In the genomic region with DNA sequence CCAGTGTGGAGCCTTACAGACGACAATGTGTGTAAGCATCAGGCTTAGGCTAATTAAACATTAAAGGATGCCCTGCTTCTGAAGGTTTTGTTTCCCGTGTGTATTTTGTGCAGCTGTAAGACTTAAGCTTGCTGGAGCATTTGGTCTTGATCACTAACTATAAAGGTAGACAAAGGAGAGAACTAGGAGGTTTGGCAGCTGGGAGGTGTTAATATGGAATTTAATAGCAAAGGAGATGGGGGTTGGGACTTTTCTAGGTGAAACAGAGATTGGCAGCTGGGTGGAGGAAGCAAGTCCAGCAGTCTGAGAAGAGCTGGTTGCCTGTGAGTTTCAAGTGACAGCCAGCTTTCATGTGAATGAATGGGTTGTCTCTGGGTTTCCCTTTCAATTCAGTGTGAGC, we compare ENCODE assay signal across 17 mouse cellular contexts. TPM values are rescaled to one million over a fixed set of nuclear protein-coding genes. Genes with fewer than 3 reads are reported as not detected.
DNase-seq lines count a peak whose midpoint lies in the region; ATAC-seq and TF ChIP-seq lines count a peak whose summit lies in the region.
"Had no signal": no experiment of that assay in that cellular context is flagged by ENCODE, and none has a peak within 500 bp of the region (broad histone marks: within the 10 kb centered on the region; RNA-seq: fewer than 3 reads in every experiment).

No protein-coding gene starts in this region.

- H3K36me3 ChIP-seq in embryonic facial prominence, embryonic 12.5 days = no peaks in the 10 kb centered on the region
- H3K36me3 ChIP-seq in hindbrain, embryonic 16.5 days (ENCODE audit: control insufficient read depth, insufficient read depth, low read length) = no peaks in the 10 kb centered on the region
- H3K36me3 ChIP-seq in midbrain, embryonic 12.5 days = no peaks in the 10 kb centered on the region
- H3K36me3 ChIP-seq in thymus, adult 2 months (ENCODE audit: control insufficient read depth, insufficient read depth, low read length) = no peaks in the 10 kb centered on the region
- H3K36me3 ChIP-seq: G1E; heart, embryonic 10.5 days; liver, embryonic 13.5 days; neural tube, embryonic 15.5 days had no signal

- H3K4me3 ChIP-seq in embryonic facial prominence, embryonic 12.5 days = no peak overlapping the region
- H3K4me3 ChIP-seq in hindbrain, embryonic 16.5 days (ENCODE audit: low read length) = no peak overlapping the region
- no peak overlapping the region for H3K4me3 ChIP-seq in midbrain, embryonic 12.5 days
- no peak overlapping the region for H3K4me3 ChIP-seq in thymus, adult 2 months (ENCODE audit: control insufficient read depth, insufficient read depth, low read length)
- H3K4me3 ChIP-seq: heart, embryonic 10.5 days; left cerebral cortex, adult 2 months; liver, embryonic 13.5 days; neural tube, embryonic 15.5 days had no signal

- no peak overlapping the region for H3K27ac ChIP-seq in embryonic facial prominence, embryonic 12.5 days
- H3K27ac ChIP-seq in hindbrain, embryonic 16.5 days (ENCODE audit: low read depth, low read length) = no peak overlapping the region
- peak overlapping the region; percentile 52; the same call in 1 of the 2 replicates for H3K27ac ChIP-seq in midbrain, embryonic 12.5 days (replicated peaks)
- no peak overlapping the region for H3K27ac ChIP-seq in thymus, adult 2 months (ENCODE audit: control insufficient read depth, insufficient read depth, low read length)
- H3K27ac ChIP-seq: heart, embryonic 10.5 days; left cerebral cortex, adult 2 months; liver, embryonic 13.5 days; neural tube, embryonic 15.5 days had no signal

- peaks cover 11% of the 10 kb centered on the region; the same call in 1 of the 2 replicates for H3K4me1 ChIP-seq in embryonic facial prominence, embryonic 12.5 days
- H3K4me1 ChIP-seq in hindbrain, embryonic 16.5 days (ENCODE audit: control insufficient read depth, insufficient read depth, low read depth, low read length) = peaks cover 5% of the 10 kb centered on the region
- peaks cover 23% of the 10 kb centered on the region for H3K4me1 ChIP-seq in midbrain, embryonic 12.5 days
- H3K4me1 ChIP-seq in thymus, adult 2 months (replicated peaks; ENCODE audit: control insufficient read depth, insufficient read depth, low read length) = no peaks in the 10 kb centered on the region
- H3K4me1 ChIP-seq: liver, embryonic 13.5 days had no signal

- DNase-seq in embryo, embryonic 10 days (ENCODE audit: low spot score) = peak; percentile 73
- no peak for DNase-seq in layer of hippocampus, postnatal 14 days (ENCODE audit: low spot score in 2 of 2)
- DNase-seq in ovary, postnatal 10 days (ENCODE audit: low spot score) = no peak
- no peak for DNase-seq in thymus, adult 2 months
- no peak for DNase-seq in urinary bladder, adult 2 months (ENCODE audit: low spot score)
- DNase-seq: adrenal gland, adult 8-10 months; cerebellum, postnatal 25 days; kidney, adult 18-20 months; liver, embryonic 13.5 days had no signal

- no peaks in the 10 kb centered on the region for H3K27me3 ChIP-seq in embryonic facial prominence, embryonic 12.5 days
- no peaks in the 10 kb centered on the region for H3K27me3 ChIP-seq in hindbrain, embryonic 16.5 days (replicated peaks; ENCODE audit: control insufficient read depth, insufficient read depth, low read length)
- H3K27me3 ChIP-seq in midbrain, embryonic 12.5 days = no peaks in the 10 kb centered on the region; the same call in 1 of the 2 replicates
- no peaks in the 10 kb centered on the region for H3K27me3 ChIP-seq in thymus, adult 2 months (ENCODE audit: control insufficient read depth, insufficient read depth, low read length)
- H3K27me3 ChIP-seq: liver, embryonic 13.5 days; neural tube, embryonic 15.5 days had no signal

- WGBS in embryonic facial prominence, embryonic 12.5 days = 8% methylated on average over 2 of the region's 2 CpGs
- 12% methylated on average over 2 of the region's 2 CpGs for WGBS in hindbrain, embryonic 16.5 days
- 4% methylated on average over 2 of the region's 2 CpGs for WGBS in midbrain, embryonic 12.5 days
- WGBS in thymus, adult 2 months = 79% methylated on average over 2 of the region's 2 CpGs

- TF ChIP-seq POLR2A in thymus, adult 2 months (IDR thresholded peaks at IDR 0.05; ENCODE audit: control insufficient read depth, extremely low read depth, insufficient read depth, low read length, poor library complexity) = no peak

- no peak for TF ChIP-seq CTCF in thymus, adult 2 months (IDR thresholded peaks at IDR 0.05; ENCODE audit: borderline replicate concordance, control insufficient read depth, extremely low read depth, insufficient read depth, low read length, poor library complexity)

- no peak overlapping the region for H3K9ac ChIP-seq in embryonic facial prominence, embryonic 12.5 days
- H3K9ac ChIP-seq in hindbrain, embryonic 16.5 days (ENCODE audit: low read depth, low read length) = no peak overlapping the region
- H3K9ac ChIP-seq in midbrain, embryonic 12.5 days (replicated peaks) = no peak overlapping the region
- H3K9ac ChIP-seq: liver, embryonic 13.5 days; neural tube, embryonic 15.5 days had no signal

- no peak overlapping the region for H3K4me2 ChIP-seq in embryonic facial prominence, embryonic 12.5 days (replicated peaks)
- no peak overlapping the region for H3K4me2 ChIP-seq in hindbrain, embryonic 16.5 days (ENCODE audit: low read length)
- no peak overlapping the region for H3K4me2 ChIP-seq in midbrain, embryonic 12.5 days (replicated peaks)
- H3K4me2 ChIP-seq: liver, embryonic 13.5 days; neural tube, embryonic 15.5 days had no signal

- H3K9me3 ChIP-seq in embryonic facial prominence, embryonic 12.5 days = no peaks in the 10 kb centered on the region
- H3K9me3 ChIP-seq in hindbrain, embryonic 16.5 days (ENCODE audit: control insufficient read depth, low read length) = no peaks in the 10 kb centered on the region
- H3K9me3 ChIP-seq in midbrain, embryonic 12.5 days = no peaks in the 10 kb centered on the region
- H3K9me3 ChIP-seq: G1E; heart, embryonic 10.5 days; liver, embryonic 13.5 days; neural tube, embryonic 15.5 days had no signal

- 0 out of 2 replicates have a peak, but pooled peaks have one; percentile 41 for ATAC-seq in embryonic facial prominence, embryonic 12.5 days (ENCODE audit: insufficient number of reproducible peaks, insufficient read depth, low FRiP score, low TSS enrichment)
- 0 out of 2 replicates have a peak, but pooled peaks have one; percentile 11 for ATAC-seq in hindbrain, embryonic 16.5 days
- ATAC-seq in midbrain, embryonic 12.5 days (ENCODE audit: low FRiP score, low read depth) = peak; percentile 78
- ATAC-seq: lung, postnatal 0 days had no signal

RNA-seq across cellular contexts. Expression of a gene that starts 34.0 kb away (rescaled TPM):
- 77.2 and 86.0 TPM in 2 replicates for polyA plus RNA-seq in embryonic facial prominence, embryonic 12.5 days (2016; fragmentation: Nextera tagmentation; extraction: Ambion mirVana)
- 31.6 and 36.3 TPM in 2 replicates for polyA plus RNA-seq in hindbrain, embryonic 16.5 days (2015; fragmentation: Nextera tagmentation; extraction: Ambion mirVana)
- 65.3 and 84.9 TPM in 2 replicates for polyA plus RNA-seq in midbrain, embryonic 12.5 days (2016; fragmentation: Nextera tagmentation; extraction: Ambion mirVana)
- 10 to 100 TPM; 35.9 TPM for total RNA-seq in layer of hippocampus, postnatal 14 days (2021)
- polyA plus RNA-seq in thymus, adult 2 months (2012; rRNA removed) = 0.50 and 0.57 TPM in 2 replicates
- 13.8 and 14.9 TPM in 2 replicates for polyA plus RNA-seq in urinary bladder, adult 2 months (2012; rRNA removed)
- polyA plus RNA-seq: G1E had no signal

Comparison
In these comparisons a context has a peak if more than half of its experiments do, and no peak if none do; other contexts are left out.
1. ATAC-seq: peak in every context shown above with its lines; median percentile 78 in midbrain, embryonic 12.5 days; 41 in embryonic facial prominence, embryonic 12.5 days; 11 in hindbrain, embryonic 16.5 days.